Mouse (Mus musculus): ENCODE data around the gene Scand1. TPM values are rescaled to one million over a fixed set of nuclear protein-coding genes. Genes with fewer than 3 reads are reported as not detected.

Scand1 gene
- 77.3 and 84.0 TPM in 2 replicates for polyA plus RNA-seq (2015; fragmentation: Nextera tagmentation; extraction: Ambion mirVana)

DNA sequence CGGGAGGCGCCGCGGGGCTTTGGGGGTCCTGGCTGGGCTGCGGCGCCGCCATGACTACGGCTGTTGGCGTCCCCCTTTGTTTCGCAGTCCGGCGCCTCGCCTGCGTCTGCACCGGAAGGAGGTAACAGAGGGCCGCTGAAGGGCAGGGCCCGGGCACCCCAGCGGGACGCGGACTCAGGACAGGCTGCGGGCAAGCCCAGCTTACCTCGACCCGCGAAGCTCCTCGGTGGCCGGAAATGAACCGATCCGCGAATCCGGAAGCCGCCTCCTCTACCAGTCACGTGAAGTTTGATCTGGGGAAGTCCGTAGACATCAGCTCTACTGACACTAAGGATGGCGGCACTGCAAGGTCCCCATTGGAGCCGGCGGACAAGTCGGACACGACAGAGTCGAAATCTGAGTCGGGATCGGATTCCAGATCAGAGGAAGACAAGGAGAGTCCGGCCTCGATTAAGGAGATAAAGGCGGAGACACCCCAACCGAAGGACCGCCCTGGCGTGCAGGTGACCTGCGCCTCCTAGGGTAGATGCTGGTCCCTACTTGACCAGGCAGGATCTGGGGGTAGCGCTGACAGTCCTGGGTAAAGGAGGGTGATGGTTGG, at the start of gene Scand1, which contains the start of gene Cnbd2:
Scand1 (minus strand) TSS at position 408 of the 601 bp plus-strand sequence.
Cnbd2 (plus strand) TSS at position 3 of the 601 bp plus-strand sequence.
- peak within 1 kb of the TSS; percentile 93 for H3K4me3 ChIP-seq (ENCODE audit: low read length)
- H3K27ac ChIP-seq (ENCODE audit: low read depth, low read length): peak within 1 kb of the TSS; percentile 98
- H3K4me1 ChIP-seq (ENCODE audit: control insufficient read depth, insufficient read depth, low read depth, low read length): peaks cover 13% of the 10 kb centered on the region
- peaks cover 3% of the 10 kb centered on the region; the same call in 1 of the 2 replicates for H3K36me3 ChIP-seq (ENCODE audit: control insufficient read depth, insufficient read depth, low read length)
- H3K9me3 ChIP-seq (ENCODE audit: control insufficient read depth, low read length): no peaks in the 10 kb centered on the region
- peak; percentile 96 for ATAC-seq
- peak within 1 kb of the TSS; percentile 68 for H3K4me2 ChIP-seq (ENCODE audit: low read length)
- no peaks in the 10 kb centered on the region for H3K27me3 ChIP-seq (replicated peaks; ENCODE audit: control insufficient read depth, insufficient read depth, low read length)
- WGBS: under 1% methylated on average over 44 of the region's 49 CpGs
- H3K9ac ChIP-seq (ENCODE audit: low read depth, low read length): peak within 1 kb of the TSS; percentile 96

DNA sequence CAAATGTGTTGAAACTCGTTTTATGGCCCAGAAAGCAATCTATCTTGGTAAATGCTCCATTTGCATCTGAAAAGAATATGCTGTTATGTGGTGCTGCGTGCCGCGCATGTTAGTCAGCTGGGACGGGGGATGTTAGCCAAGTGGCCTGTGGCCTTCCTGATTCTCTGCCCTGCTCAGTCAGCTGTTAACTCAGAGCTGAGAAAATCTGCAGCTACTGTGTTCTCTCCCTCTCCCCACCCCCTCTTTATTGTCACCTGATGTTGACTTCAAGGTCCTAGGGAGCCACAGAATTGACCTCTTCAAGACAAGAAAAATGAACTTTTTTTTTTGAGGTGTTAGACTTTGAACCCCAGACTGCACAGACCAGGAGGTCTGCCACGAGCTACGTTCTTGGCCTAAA, 43.5 kb upstream of the Scand1 start:
- H3K36me3 ChIP-seq (ENCODE audit: control insufficient read depth, insufficient read depth, low read length): no peaks in the 10 kb centered on the region
- H3K4me1 ChIP-seq (ENCODE audit: control insufficient read depth, insufficient read depth, low read depth, low read length): no peaks in the 10 kb centered on the region; the same call in 1 of the 2 replicates
- no peak overlapping the region for H3K4me3 ChIP-seq (ENCODE audit: low read length)
- H3K9me3 ChIP-seq (ENCODE audit: control insufficient read depth, low read length): no peaks in the 10 kb centered on the region
- H3K27me3 ChIP-seq (replicated peaks; ENCODE audit: control insufficient read depth, insufficient read depth, low read length): no peaks in the 10 kb centered on the region
- H3K4me2 ChIP-seq (ENCODE audit: low read length): no peak overlapping the region
- no peak overlapping the region for H3K9ac ChIP-seq (ENCODE audit: low read depth, low read length)
- peak; percentile 80 for ATAC-seq
- WGBS: 28% methylated on average over 7 of the region's 7 CpGs
- H3K27ac ChIP-seq (ENCODE audit: low read depth, low read length): no peak overlapping the region; the same call in 1 of the 2 replicates

DNA sequence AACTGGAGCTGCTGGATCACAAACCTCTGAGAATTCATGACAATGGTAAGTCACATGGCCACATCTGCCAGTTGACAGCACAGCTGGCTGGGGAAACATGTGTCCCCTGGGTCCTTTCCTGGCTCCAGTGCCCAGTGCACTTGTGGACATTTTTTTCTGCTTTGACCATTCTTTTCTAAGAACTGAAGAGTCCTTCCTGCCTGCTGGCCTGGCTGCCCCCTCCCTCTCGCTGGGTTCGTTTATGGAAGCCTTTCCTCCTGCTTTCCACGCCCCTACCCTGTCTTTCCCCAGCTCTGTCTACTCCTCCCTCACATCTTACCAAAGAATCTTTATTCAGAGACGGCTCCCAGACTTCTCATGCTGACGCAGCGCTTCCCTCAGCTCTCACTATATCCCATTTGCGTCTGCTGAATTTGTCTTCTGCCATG, 40.8 kb upstream of the Scand1 start:
- Histone ChIP-seq H3K4me3 (ENCODE audit: low read length) (no peak overlapping the region), H3K36me3 (ENCODE audit: control insufficient read depth, insufficient read depth, low read length) (no peaks in the 10 kb centered on the region), H3K9ac (ENCODE audit: low read depth, low read length) (no peak overlapping the region), H3K27ac (ENCODE audit: low read depth, low read length) (no peak overlapping the region), H3K4me1 (ENCODE audit: control insufficient read depth, insufficient read depth, low read depth, low read length) (no peaks in the 10 kb centered on the region; the same call in 1 of the 2 replicates), H3K9me3 (ENCODE audit: control insufficient read depth, low read length) (no peaks in the 10 kb centered on the region), H3K27me3 (replicated peaks; ENCODE audit: control insufficient read depth, insufficient read depth, low read length) (no peaks in the 10 kb centered on the region), H3K4me2 (ENCODE audit: low read length) (no peak overlapping the region)
- WGBS: 43% methylated on average over 7 of the region's 7 CpGs
- peak; percentile 20; the same call in 1 of the 2 replicates for ATAC-seq

DNA sequence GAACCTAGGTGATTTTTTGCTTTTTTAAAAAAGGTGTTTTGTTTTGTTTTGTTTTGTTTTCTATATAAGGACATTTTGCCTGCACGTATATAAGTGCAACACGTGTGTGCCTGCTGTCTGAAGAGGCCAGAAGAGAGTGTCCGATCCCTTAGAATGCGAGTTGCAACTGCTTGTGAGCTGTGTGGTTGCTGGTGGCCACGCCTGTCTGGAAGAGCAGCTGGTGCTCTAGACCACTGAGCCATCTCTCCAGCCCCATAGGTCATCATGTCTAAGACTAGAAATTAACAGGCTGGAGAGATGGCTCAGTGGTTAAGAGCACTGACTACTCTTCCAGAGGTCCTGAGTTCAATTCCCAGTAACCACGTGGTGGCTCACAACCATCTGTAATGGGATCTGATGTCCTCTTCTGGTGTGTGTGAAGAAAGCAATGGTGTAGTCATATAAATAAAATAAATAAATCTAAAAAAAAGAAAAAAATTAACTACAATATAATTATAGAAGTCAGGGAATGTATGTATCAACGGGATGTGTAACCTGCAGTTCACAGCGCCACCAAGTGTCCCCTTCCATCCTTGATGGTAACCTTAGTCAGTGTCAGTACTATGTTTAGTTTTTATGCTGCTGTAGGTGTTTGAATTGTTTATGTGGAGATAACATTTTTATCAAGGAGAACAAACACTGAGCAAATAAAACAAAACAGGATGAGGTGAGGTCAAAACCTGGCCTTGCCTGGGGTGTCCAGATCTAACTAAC, 40.1 kb upstream of the Scand1 start:
- Histone ChIP-seq H3K27me3 (replicated peaks; ENCODE audit: control insufficient read depth, insufficient read depth, low read length) (no peaks in the 10 kb centered on the region), H3K27ac (ENCODE audit: low read depth, low read length) (no peak overlapping the region), H3K36me3 (ENCODE audit: control insufficient read depth, insufficient read depth, low read length) (no peaks in the 10 kb centered on the region), H3K4me2 (ENCODE audit: low read length) (no peak overlapping the region), H3K9ac (ENCODE audit: low read depth, low read length) (no peak overlapping the region), H3K4me1 (ENCODE audit: control insufficient read depth, insufficient read depth, low read depth, low read length) (no peaks in the 10 kb centered on the region; the same call in 1 of the 2 replicates), H3K9me3 (ENCODE audit: control insufficient read depth, low read length) (no peaks in the 10 kb centered on the region), H3K4me3 (ENCODE audit: low read length) (no peak overlapping the region)
- WGBS: 84% methylated on average over 8 of the region's 8 CpGs
- no peak for ATAC-seq

DNA sequence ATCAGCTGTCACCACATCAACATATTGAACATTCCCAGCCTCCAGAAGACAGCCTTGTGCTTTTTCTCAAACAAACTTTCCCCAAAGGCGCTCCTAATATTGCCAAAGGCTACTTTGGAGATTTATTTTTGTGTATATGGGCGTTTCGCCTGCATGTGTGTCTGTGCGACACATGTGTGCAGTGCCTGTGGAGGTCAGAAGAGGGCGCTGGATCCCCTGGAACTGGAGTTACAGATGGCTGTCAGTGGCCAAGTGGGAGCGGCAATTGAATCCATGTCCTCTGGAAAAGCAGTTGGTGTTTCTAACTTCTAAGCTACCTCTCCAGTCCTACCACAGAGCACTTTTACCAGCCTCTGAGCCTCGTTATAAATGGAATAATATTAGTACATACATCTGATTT, 38.7 kb upstream of the Scand1 start:
- 83% methylated on average over 7 of the region's 7 CpGs for WGBS
- ATAC-seq: no peak
- no peaks in the 10 kb centered on the region for H3K9me3 ChIP-seq (ENCODE audit: control insufficient read depth, low read length)

DNA sequence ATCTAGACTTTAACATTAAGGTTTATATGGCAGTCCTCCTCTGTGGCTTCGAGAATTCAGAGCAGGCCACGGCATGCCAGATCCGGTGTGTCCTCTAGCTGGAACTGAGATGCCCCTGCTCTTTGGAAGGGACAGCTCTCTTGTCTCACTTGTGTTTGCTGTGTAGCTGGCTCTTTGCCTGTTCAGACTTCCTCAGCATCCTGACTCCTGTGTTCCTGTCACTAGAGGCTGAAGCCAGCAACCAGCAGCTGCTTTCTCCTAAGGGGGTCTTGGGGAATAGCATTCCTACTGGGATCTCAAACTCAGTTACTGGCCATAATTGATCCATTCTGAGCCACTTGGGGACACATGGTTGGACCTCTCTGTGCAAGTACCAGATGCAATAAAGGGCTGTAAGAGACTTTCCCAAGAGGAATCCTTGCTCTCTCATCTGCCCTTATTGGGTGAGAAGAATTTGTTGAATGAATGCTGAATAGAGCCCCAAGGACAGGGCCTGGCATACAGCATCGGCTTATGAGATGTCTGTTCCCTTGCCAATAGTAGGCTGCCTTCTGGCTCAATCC, 36.9 kb upstream of the Scand1 start:
- WGBS: 86% methylated on average over 4 of the region's 4 CpGs
- ATAC-seq: 0 out of 2 replicates have a peak, but pooled peaks have one; percentile 27
- no peak overlapping the region for H3K9ac ChIP-seq (ENCODE audit: low read depth, low read length)
- H3K4me2 ChIP-seq (ENCODE audit: low read length): no peak overlapping the region
- H3K27ac ChIP-seq (ENCODE audit: low read depth, low read length): peak overlapping the region; percentile 13; the same call in 1 of the 2 replicates
- no peaks in the 10 kb centered on the region for H3K27me3 ChIP-seq (replicated peaks; ENCODE audit: control insufficient read depth, insufficient read depth, low read length)
- H3K36me3 ChIP-seq (ENCODE audit: control insufficient read depth, insufficient read depth, low read length): no peaks in the 10 kb centered on the region
- H3K9me3 ChIP-seq (ENCODE audit: control insufficient read depth, low read length): no peaks in the 10 kb centered on the region
- no peaks in the 10 kb centered on the region; the same call in 1 of the 2 replicates for H3K4me1 ChIP-seq (ENCODE audit: control insufficient read depth, insufficient read depth, low read depth, low read length)
- H3K4me3 ChIP-seq (ENCODE audit: low read length): no peak overlapping the region

More for the DNA sequence above, 38.7 kb upstream of the Scand1 start:
- Histone ChIP-seq H3K27me3 (replicated peaks; ENCODE audit: control insufficient read depth, insufficient read depth, low read length) (no peaks in the 10 kb centered on the region), H3K4me1 (ENCODE audit: control insufficient read depth, insufficient read depth, low read depth, low read length) (no peaks in the 10 kb centered on the region; the same call in 1 of the 2 replicates), H3K4me2 (ENCODE audit: low read length) (no peak overlapping the region), H3K4me3 (ENCODE audit: low read length) (no peak overlapping the region), H3K9ac (ENCODE audit: low read depth, low read length) (no peak overlapping the region), H3K36me3 (ENCODE audit: control insufficient read depth, insufficient read depth, low read length) (no peaks in the 10 kb centered on the region), H3K27ac (ENCODE audit: low read depth, low read length) (no peak overlapping the region)

DNA sequence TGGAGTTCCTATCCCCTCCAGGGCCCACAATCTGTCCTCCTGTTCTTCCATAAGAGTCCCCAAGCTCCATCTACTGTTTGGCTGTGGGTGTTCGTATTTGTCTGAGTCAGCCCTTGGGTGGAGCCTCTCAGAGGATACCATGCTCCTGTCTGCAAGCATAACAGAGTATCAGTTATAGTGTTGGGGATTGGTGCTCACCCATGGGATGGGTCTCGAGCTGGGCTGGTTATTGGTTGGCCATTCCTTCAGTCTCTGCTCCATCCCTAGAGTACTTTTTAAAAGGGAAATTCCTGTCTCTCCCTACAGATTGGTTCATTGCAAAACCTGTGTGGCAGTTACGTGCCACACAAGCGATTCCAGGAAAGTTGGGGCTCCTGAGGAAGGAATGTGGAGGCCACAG, 36.3 kb upstream of the Scand1 start:
- WGBS: 88% methylated on average over 4 of the region's 4 CpGs
- no peak overlapping the region for H3K27ac ChIP-seq (ENCODE audit: low read depth, low read length)

DNA sequence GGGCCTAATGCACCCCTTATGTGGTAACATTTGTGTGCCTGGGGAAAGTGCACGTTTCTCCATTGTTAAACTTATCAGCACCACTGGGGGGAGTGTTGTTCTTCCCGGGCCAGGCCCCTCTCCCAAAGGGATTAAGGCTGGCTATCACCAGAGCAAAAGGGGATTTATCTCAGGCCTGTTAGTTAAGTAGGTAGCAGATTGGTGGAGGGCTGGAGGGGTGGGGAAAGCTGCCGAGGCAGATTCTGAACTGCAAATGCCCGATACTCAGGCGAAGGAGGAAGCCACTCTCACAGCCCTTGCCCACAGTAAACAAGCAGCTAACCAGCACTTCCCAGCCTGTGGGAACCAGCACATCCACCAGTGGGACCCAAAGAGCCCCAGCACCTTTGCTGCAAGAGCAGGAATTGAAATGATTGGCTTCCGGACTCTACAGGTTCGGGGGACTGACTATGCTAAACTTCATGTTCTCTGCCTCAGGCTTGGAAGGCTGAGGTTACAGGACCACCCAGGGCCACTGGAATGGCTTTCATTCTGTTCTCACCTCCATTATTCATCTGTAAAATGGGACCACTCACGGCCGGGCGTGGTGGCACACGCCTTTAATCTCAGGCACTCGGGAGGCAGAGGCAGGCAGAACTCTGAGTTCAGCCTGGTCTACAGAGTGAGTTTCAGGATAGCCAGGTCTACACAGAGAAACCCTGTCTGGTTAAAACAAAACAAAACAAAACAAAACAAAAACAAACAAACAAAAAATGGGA, 32.5 kb upstream of the Scand1 start:
- H3K36me3 ChIP-seq (ENCODE audit: control insufficient read depth, insufficient read depth, low read length): no peaks in the 10 kb centered on the region
- no peak overlapping the region for H3K4me3 ChIP-seq (ENCODE audit: low read length)
- 64% methylated on average over 12 of the region's 12 CpGs for WGBS
- H3K9ac ChIP-seq (ENCODE audit: low read depth, low read length): no peak overlapping the region
- H3K27ac ChIP-seq (ENCODE audit: low read depth, low read length): no peak overlapping the region
- H3K27me3 ChIP-seq (replicated peaks; ENCODE audit: control insufficient read depth, insufficient read depth, low read length): no peaks in the 10 kb centered on the region
- no peak for ATAC-seq
- no peak overlapping the region for H3K4me2 ChIP-seq (ENCODE audit: low read length)
- no peaks in the 10 kb centered on the region for H3K4me1 ChIP-seq (ENCODE audit: control insufficient read depth, insufficient read depth, low read depth, low read length)
- no peaks in the 10 kb centered on the region for H3K9me3 ChIP-seq (ENCODE audit: control insufficient read depth, low read length)

More for the DNA sequence above, 36.3 kb upstream of the Scand1 start:
- Histone ChIP-seq H3K27me3 (replicated peaks; ENCODE audit: control insufficient read depth, insufficient read depth, low read length) (no peaks in the 10 kb centered on the region), H3K4me2 (ENCODE audit: low read length) (no peak overlapping the region), H3K9me3 (ENCODE audit: control insufficient read depth, low read length) (no peaks in the 10 kb centered on the region), H3K4me1 (ENCODE audit: control insufficient read depth, insufficient read depth, low read depth, low read length) (no peaks in the 10 kb centered on the region; the same call in 1 of the 2 replicates), H3K36me3 (ENCODE audit: control insufficient read depth, insufficient read depth, low read length) (no peaks in the 10 kb centered on the region), H3K4me3 (ENCODE audit: low read length) (no peak overlapping the region), H3K9ac (ENCODE audit: low read depth, low read length) (no peak overlapping the region)
- ATAC-seq: no peak

Measured in hindbrain, embryonic 16.5 days (tissue).